Mouse (Mus musculus) left cerebral cortex, adult 2 months (tissue): ENCODE measurements around the gene Slc4a2. TPM values are rescaled to one million over a fixed set of nuclear protein-coding genes. Genes with fewer than 3 reads are reported as not detected.
"Not testable (repeated sequence)": the region's sequence is repeated elsewhere in the genome, so short reads cannot be mapped to it uniquely, and the experiment has no call there.

Experiments
- DNase-seq, 2 experiments: peaks; one replicate each; pipeline ENCODE4 v3.0.0; 2021 to 2022; ENCODE audit warnings: low spot score in 2 of 2, mixed read lengths in 1 of 2; ENCODE audit errors: extremely low spot score in 1 of 2
- H3K27ac ChIP-seq: fragments of 200-600 bp; 2 replicates; pipeline ENCODE4 v1.8.1; 2022
- H3K4me3 ChIP-seq: fragments of 200-600 bp; 2 replicates; pipeline ENCODE4 v1.8.1; 2022
- CTCF ChIP-seq: fragments of 200-600 bp; IDR thresholded peaks from 2 replicates; pipeline ENCODE4 v1.8.1; 2022; ENCODE audit warnings: antibody characterized with exemption, mild to moderate bottlenecking, moderate library complexity
- intact Hi-C: fragments of 180-260 bp; cut with DNase I; formaldehyde crosslinking; loops from one replicate; pipeline ENCODE4 v1.15.1; 2025
- total RNA-seq, 2 experiments: library from RNA; stranded (reverse); gene quantifications; 2 replicates each; pipeline ENCODE4 v1.2.3; 2021

Slc4a2 gene
- total RNA-seq, 2 experiments from 2014 or later: 31.0 to 33.8 TPM

- intact Hi-C loops: loop anchor here (5.0 kb wide), 1 partner anchor 219 kb away; no protein-coding TSS in a partner anchor
- Histone ChIP-seq H3K27ac (no peak overlapping the region), H3K4me3 (no peak overlapping the region)
- no peak for DNase-seq
- TF ChIP-seq CTCF: no peak
Observed at GRCm38 (mm10) chr5:24385887-24386550, 37.6 kb upstream of the Slc4a2 start.

DNA sequence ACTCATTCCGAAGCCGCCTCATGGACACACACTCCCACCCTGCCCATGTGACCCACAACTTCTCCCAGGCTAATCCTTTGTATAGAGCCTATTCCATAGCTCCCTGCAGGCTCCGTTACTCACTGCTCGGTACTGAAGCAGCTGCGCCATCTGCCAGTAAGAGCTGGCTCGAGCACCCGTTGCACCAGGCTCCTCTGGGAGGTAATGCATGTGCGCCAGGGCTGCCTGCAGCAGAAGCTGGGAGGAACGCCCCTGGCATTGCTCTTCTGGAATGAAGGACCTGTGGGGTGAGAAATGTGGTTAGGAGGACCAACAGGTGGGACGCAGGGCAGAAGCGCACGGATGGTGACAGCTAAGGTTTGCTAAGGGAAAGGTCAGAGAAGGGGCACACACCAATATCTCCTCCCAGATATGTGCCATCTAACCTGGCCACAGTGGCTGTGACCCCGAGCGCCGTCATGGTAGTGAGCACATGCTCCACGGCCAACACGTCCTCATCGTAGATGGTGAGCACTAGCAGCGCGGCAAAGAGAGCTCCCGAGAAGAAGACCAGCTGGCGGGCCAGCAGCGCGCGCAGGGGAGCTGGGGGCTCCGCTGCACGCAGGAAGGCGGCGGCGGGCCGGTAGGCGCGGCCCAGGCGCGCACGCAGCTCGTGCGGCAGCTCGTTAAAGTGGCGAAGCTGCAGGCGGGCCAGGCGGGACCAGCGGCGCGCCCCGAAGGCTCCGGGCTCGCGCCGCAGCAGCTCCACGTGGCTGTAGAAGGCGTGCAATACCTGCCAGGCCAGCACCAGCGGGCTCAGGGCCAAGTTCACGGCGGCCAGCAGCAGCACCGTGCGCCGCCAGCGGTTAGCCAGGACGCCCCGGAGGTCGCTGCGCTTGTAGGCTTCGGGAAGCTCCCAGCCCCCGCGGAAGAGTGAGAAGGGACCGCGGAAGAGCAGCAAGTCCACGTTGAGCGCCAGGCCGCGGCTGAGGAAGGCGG lies 36.1 kb upstream of the Slc4a2 start:
- TF ChIP-seq CTCF: peak; percentile 28
- DNase-seq: peak; percentile 59 to 68
- intact Hi-C loops: loop anchor here (5.0 kb wide), 1 partner anchor 220 kb away; no protein-coding TSS in a partner anchor
- H3K27ac ChIP-seq: no peak overlapping the region
- peak overlapping the region; percentile 52 for H3K4me3 ChIP-seq

GRCm38 (mm10) chr5:24388246-24388915 lies 35.3 kb upstream of the Slc4a2 start:
- Histone ChIP-seq H3K27ac (no peak overlapping the region), H3K4me3 (peak overlapping the region; percentile 52)
- intact Hi-C loops: loop anchor here (5.0 kb wide), 1 partner anchor 221 kb away; no protein-coding TSS in a partner anchor
- no peak for TF ChIP-seq CTCF
- DNase-seq: no peak

GRCm38 (mm10) chr5:24389011-24389657 lies 34.5 kb upstream of the Slc4a2 start:
- Histone ChIP-seq H3K27ac (no peak overlapping the region), H3K4me3 (no peak overlapping the region)
- intact Hi-C loops: loop anchor here (5.0 kb wide), 1 partner anchor 222 kb away; no protein-coding TSS in a partner anchor
- no peak for DNase-seq
- TF ChIP-seq CTCF: no peak

DNA sequence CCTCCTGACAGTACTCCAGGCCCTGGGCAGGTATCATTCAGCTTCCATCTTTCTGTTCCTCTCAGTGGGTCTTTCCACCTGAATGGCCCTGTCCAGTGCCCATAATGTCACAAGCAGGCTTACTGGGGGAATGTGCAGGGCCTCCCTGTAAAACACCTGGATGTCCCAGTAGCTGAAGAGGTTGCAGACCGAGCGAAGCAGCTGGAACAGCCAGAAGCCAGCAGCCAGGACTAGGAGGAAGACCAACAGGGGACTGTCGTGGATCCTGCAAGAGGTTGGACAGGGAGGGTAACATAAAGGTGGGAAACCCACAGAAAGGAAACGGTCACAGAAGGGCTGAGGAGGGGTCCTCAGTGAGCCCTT lies 34.0 kb upstream of the Slc4a2 start:
- TF ChIP-seq CTCF: no peak
- intact Hi-C loops: loop anchor here (5.0 kb wide), 1 partner anchor 222 kb away; no protein-coding TSS in a partner anchor
- no peak overlapping the region for H3K4me3 ChIP-seq
- no peak overlapping the region for H3K27ac ChIP-seq
- no peak for DNase-seq

- H3K27ac ChIP-seq: no peak within 1 kb of the TSS
Observed at GRCm38 (mm10) chr5:24391864-24392263, 31.8 kb upstream of the Slc4a2 start, which contains the start of gene Atg9b. Atg9b (minus strand) TSS chr5:24392143.

DNA sequence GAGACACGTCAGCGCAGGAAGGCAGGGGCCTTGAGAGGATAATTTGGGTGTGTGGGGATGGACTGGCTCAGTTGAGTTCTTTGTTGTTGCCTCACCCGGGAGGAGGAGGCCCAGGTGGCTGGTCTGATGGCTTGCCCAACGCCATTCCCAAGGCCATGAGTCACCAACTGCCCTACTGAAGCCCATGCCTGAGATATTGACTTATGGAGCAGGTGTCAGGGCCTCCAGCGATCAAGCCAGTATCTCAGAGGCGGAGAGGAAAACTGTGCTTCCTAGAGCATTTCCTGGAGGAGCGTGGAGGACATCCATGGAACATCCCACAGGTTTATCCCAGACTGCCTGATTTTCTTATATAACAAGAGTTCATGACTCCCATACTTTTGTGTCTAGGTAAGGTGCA lies 30.9 kb upstream of the Slc4a2 start:
- intact Hi-C loops: no loop called here
- H3K27ac ChIP-seq: no peak overlapping the region
- no peak overlapping the region for H3K4me3 ChIP-seq
- no peak for TF ChIP-seq CTCF
- no peak for DNase-seq

More at GRCm38 (mm10) chr5:24391864-24392263, 31.8 kb upstream of the Slc4a2 start, which contains the start of gene Atg9b:
- H3K4me3 ChIP-seq: no peak within 1 kb of the TSS
- no peak for DNase-seq
- intact Hi-C loops: no loop called here
- no peak for TF ChIP-seq CTCF

DNA sequence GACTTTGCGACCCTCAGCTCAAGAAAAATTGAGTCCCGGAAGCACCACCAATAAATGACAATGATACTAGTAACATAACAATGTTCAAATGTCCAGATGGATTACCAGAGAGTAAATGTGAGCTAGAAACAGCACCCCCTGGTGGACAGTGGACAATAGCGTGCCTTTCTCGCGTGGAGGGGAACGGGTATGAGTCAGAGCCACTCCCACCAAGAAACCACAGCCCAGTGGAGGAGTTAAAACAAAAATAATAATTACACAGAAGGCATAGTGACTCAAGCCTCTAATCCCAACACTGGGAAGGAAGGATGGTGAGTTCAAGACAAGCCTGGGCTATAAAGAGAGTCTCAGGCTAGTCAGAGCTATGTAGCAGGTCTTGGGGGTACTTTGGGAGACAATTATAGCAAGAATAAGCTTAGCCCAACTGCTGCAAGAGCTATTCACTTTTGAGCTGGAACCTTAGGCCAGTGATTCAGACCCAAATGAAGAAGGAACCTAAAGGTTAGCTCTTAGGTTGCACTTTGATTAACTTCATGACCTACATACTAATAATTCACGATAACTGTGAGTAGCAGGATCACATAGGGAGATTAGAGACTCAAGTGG lies 30.1 kb upstream of the Slc4a2 start, which contains the start of gene Abcb8:
Gene Abcb8, plus strand, starts transcription at position 272 of the 606 bp plus-strand sequence.
- intact Hi-C loops: no loop called here
- Histone ChIP-seq H3K4me3 (peak within 1 kb of the TSS; percentile 70), H3K27ac (peak within 1 kb of the TSS; percentile 96)
- peak; percentile 84 to 89 for DNase-seq
- peak; percentile 97 for TF ChIP-seq CTCF

DNA sequence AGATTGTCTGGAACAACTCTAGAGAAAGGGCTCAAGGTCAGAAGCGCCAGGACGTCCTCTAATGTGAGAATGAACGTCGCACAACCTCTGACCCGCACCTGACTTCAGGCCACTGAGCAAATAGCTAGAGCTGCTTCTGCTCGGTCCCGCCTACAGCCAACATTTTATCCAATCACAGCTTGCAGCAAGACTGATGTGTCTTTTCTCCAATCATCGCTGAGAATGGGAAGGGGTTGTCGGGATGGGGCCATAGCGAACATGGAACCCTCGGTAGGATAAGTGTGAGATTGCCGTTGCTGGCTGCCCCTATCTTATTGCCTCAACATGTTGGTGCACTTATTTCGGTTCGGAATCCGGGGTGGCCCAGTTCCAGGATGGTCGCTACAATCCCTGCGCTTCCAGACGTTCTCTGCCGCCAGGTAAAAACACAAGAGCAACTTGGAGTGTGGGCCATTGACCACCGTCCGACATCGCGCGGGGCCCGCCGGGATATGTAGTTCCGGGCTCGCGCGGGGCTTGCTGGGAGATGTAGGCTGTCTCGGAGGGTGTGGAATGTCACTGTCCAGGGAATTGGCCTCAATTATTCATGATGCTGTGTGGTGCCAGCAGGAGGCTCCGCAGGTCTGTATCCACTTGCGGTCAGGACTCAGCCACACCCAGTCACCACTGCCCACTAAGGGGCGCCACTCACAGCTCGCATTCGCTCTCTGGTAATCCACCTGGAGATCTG lies 29.3 kb upstream of the Slc4a2 start:
- intact Hi-C loops: loop anchor here (2.0 kb wide), 1 partner anchor 30 kb away; no protein-coding TSS in a partner anchor
- DNase-seq: peak; percentile 93 to 94
- Histone ChIP-seq H3K4me3 (peak overlapping the region; percentile 70), H3K27ac (peak overlapping the region; percentile 96)
- peak; percentile 72 for TF ChIP-seq CTCF

DNA sequence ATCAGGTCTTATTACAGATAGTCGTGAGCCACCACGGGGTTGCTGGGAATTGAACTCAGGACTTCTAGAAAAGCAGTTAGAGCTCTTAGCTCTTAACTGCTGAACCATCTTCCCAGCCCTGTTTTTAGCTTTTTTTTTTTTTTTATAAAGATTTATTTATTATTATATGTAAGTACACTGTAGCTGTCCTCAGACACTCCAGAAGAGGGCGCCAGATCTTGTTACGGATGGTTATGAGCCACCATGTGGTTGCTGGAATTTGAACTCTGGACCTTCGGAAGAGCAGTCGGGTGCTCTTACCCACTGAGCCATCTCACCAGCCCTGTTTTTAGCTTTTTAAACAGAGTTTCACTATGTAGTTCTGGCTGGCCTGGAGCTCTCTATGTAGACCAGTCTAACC lies 27.4 kb upstream of the Slc4a2 start:
- not testable (repeated sequence) for DNase-seq, H3K27ac ChIP-seq, H3K4me3 ChIP-seq
- TF ChIP-seq CTCF: peak; percentile 38
- intact Hi-C loops: loop anchor here (5.0 kb wide), 1 partner anchor 76 kb away; no protein-coding TSS in a partner anchor
